ENCODE assay signal across 28 mouse cellular contexts in the genomic region with DNA sequence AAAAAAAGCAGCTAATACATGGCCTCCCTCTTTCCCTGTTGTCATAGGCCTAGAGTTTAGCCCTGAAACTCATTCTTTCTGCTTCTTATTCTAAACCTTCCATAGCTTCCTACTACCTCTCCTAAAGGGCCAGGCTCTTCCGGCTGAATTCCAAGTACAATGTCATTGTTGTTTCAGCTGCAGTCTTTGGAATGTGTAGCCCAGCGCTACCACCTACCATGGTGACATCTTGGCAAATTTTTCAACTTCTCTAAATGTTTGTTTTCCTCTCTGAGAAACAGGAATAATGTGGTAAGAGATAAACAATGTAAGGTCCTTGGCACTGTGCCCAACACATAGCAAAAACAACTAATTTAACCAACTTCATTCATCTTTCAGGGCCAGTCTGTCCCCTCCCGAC. TPM values are rescaled to one million over a fixed set of nuclear protein-coding genes. Genes with fewer than 3 reads are reported as not detected.
DNase-seq lines count a peak whose midpoint lies in the region; ATAC-seq and TF ChIP-seq lines count a peak whose summit lies in the region.
"Had no signal": no experiment of that assay in that cellular context is flagged by ENCODE, and none has a peak within 500 bp of the region (broad histone marks: within the 10 kb centered on the region; RNA-seq: fewer than 3 reads in every experiment).

No protein-coding gene starts in this region.

- no peak overlapping the region for H3K4me3 ChIP-seq in heart, embryonic 10.5 days
- H3K4me3 ChIP-seq in lung, embryonic 16.5 days (ENCODE audit: low read length): no peak overlapping the region
- H3K4me3 ChIP-seq in C2C12 (ENCODE audit: insufficient read depth, poor library complexity, severe bottlenecking): no peak overlapping the region
- H3K4me3 ChIP-seq in embryonic facial prominence, embryonic 14.5 days (ENCODE audit: low read depth, low read length): no peak overlapping the region
- H3K4me3 ChIP-seq: forebrain, embryonic 12.5 days; heart, embryonic 15.5 days; hindbrain, embryonic 13.5 days; intestine, embryonic 15.5 days; limb, embryonic 15.5 days; liver, embryonic 15.5 days; stomach, embryonic 15.5 days had no signal

- H3K79me2 ChIP-seq in C2C12 (ENCODE audit: control insufficient read depth, insufficient read depth): no peaks in the 10 kb centered on the region

- no peaks in the 10 kb centered on the region for H3K4me1 ChIP-seq in heart, embryonic 10.5 days
- H3K4me1 ChIP-seq in lung, embryonic 16.5 days (replicated peaks; ENCODE audit: control insufficient read depth, insufficient read depth, low read length): peaks cover 13% of the 10 kb centered on the region
- 0 out of 2 replicates have a peak, but pooled peaks cover 2% of the 10 kb centered on the region for H3K4me1 ChIP-seq in embryonic facial prominence, embryonic 14.5 days (ENCODE audit: control insufficient read depth, insufficient read depth, low read length)
- H3K4me1 ChIP-seq: liver, embryonic 15.5 days; stomach, embryonic 15.5 days had no signal

- H3K9me3 ChIP-seq in heart, embryonic 10.5 days: no peaks in the 10 kb centered on the region
- no peaks in the 10 kb centered on the region for H3K9me3 ChIP-seq in lung, embryonic 16.5 days (ENCODE audit: control insufficient read depth, low read length)
- H3K9me3 ChIP-seq in embryonic facial prominence, embryonic 14.5 days (ENCODE audit: control insufficient read depth, low read length): no peaks in the 10 kb centered on the region
- H3K9me3 ChIP-seq: forebrain, embryonic 12.5 days; heart, embryonic 15.5 days; hindbrain, embryonic 13.5 days; intestine, embryonic 15.5 days; limb, embryonic 15.5 days; liver, embryonic 15.5 days; stomach, embryonic 15.5 days had no signal

- H3K79me3 ChIP-seq in C2C12 (ENCODE audit: low read depth): no peaks in the 10 kb centered on the region

- no peak overlapping the region for H3K4me2 ChIP-seq in lung, embryonic 16.5 days (ENCODE audit: low read depth, low read length)
- H3K4me2 ChIP-seq in embryonic facial prominence, embryonic 14.5 days (ENCODE audit: low read depth, low read length): no peak overlapping the region
- H3K4me2 ChIP-seq: forebrain, embryonic 12.5 days; heart, embryonic 15.5 days; hindbrain, embryonic 13.5 days; intestine, embryonic 15.5 days; limb, embryonic 15.5 days; liver, embryonic 15.5 days; stomach, embryonic 15.5 days had no signal

- WGBS in heart, embryonic 10.5 days: 51% methylated on average over 3 of the region's 3 CpGs
- WGBS in lung, embryonic 16.5 days: 6% methylated on average over 3 of the region's 3 CpGs
- 52% methylated on average over 3 of the region's 3 CpGs for WGBS in embryonic facial prominence, embryonic 14.5 days

- H3K9ac ChIP-seq in lung, embryonic 16.5 days (ENCODE audit: low read length): no peak overlapping the region
- no peak overlapping the region for H3K9ac ChIP-seq in embryonic facial prominence, embryonic 14.5 days (ENCODE audit: low read depth, low read length)
- H3K9ac ChIP-seq: forebrain, embryonic 12.5 days; heart, embryonic 15.5 days; hindbrain, embryonic 13.5 days; intestine, embryonic 15.5 days; limb, embryonic 15.5 days; liver, embryonic 15.5 days; stomach, embryonic 15.5 days had no signal

- no peaks in the 10 kb centered on the region for H3K27me3 ChIP-seq in heart, embryonic 10.5 days (ENCODE audit: insufficient read depth, poor library complexity, severe bottlenecking)
- H3K27me3 ChIP-seq in lung, embryonic 16.5 days (ENCODE audit: control insufficient read depth, insufficient read depth, low read depth, low read length): peaks cover 4% of the 10 kb centered on the region; the same call in 1 of the 2 replicates
- no peaks in the 10 kb centered on the region for H3K27me3 ChIP-seq in C2C12 (ENCODE audit: control insufficient read depth, insufficient read depth, insufficient read length)
- H3K27me3 ChIP-seq in embryonic facial prominence, embryonic 14.5 days (replicated peaks; ENCODE audit: control insufficient read depth, insufficient read depth, low read length): 0 out of 2 replicates have a peak, but pooled peaks cover 4% of the 10 kb centered on the region
- H3K27me3 ChIP-seq: intestine, embryonic 15.5 days; limb, embryonic 15.5 days; liver, embryonic 15.5 days had no signal

- ATAC-seq in lung, embryonic 16.5 days (ENCODE audit: low read depth): 0 out of 2 replicates have a peak, but pooled peaks have one; percentile 51
- no peak for ATAC-seq in embryonic facial prominence, embryonic 14.5 days (ENCODE audit: low read depth)
- ATAC-seq in megakaryocyte, adult 5-6 weeks (ENCODE audit: poor library complexity, severe bottlenecking): no peak
- ATAC-seq: activated CD4-positive, CD25-positive, alpha-beta regulatory T cell, adult 4 months; intestine, embryonic 15.5 days; midbrain, embryonic 16.5 days had no signal

- TF ChIP-seq CTCF in C2C12 (IDR thresholded peaks at IDR 0.05; ENCODE audit: control insufficient read depth, insufficient read depth, insufficient read length): no peak

- H3K36me3 ChIP-seq in heart, embryonic 10.5 days: no peaks in the 10 kb centered on the region
- no peaks in the 10 kb centered on the region for H3K36me3 ChIP-seq in lung, embryonic 16.5 days (ENCODE audit: control insufficient read depth, insufficient read depth, low read length)
- H3K36me3 ChIP-seq in C2C12 (ENCODE audit: control insufficient read depth, insufficient read depth): no peaks in the 10 kb centered on the region
- H3K36me3 ChIP-seq in embryonic facial prominence, embryonic 14.5 days (ENCODE audit: control insufficient read depth, insufficient read depth, low read length): no peaks in the 10 kb centered on the region
- H3K36me3 ChIP-seq: forebrain, embryonic 12.5 days; heart, embryonic 15.5 days; hindbrain, embryonic 13.5 days; intestine, embryonic 15.5 days; limb, embryonic 15.5 days; liver, embryonic 15.5 days; stomach, embryonic 15.5 days had no signal

- no peak overlapping the region for H3ac ChIP-seq in C2C12 (ENCODE audit: control insufficient read depth, insufficient read length, low read depth)

- DNase-seq in heart, adult 11 months: peak; percentile 49
- DNase-seq in heart, embryonic 10.5 days (ENCODE audit: low spot score): no peak
- DNase-seq in lung, postnatal 14 days: no peak
- peak; percentile 19 for DNase-seq in embryonic facial prominence, embryonic 14.5 days (ENCODE audit: low spot score)
- DNase-seq: adrenal gland, postnatal 10 days; cerebellum, adult 9-10 months; kidney, adult 9 months; kidney, postnatal 36 days; right cerebral cortex, postnatal 25 days; thymus, adult 18-20 months; thymus, postnatal 4 days had no signal

- no peak overlapping the region for H3K27ac ChIP-seq in heart, embryonic 10.5 days
- no peak overlapping the region for H3K27ac ChIP-seq in lung, embryonic 16.5 days (ENCODE audit: low read length)
- no peak overlapping the region for H3K27ac ChIP-seq in embryonic facial prominence, embryonic 14.5 days (replicated peaks; ENCODE audit: low read depth, low read length)
- H3K27ac ChIP-seq: forebrain, embryonic 12.5 days; heart, embryonic 15.5 days; hindbrain, embryonic 13.5 days; intestine, embryonic 15.5 days; limb, embryonic 15.5 days; liver, embryonic 15.5 days; stomach, embryonic 15.5 days had no signal

TF ChIP-seq in C2C12, 6 proteins besides CTCF, POLR2A, EP300 and RAD21:
- TF ChIP-seq MAX (IDR thresholded peaks at IDR 0.05) (no peak), CEBPB (IDR thresholded peaks at IDR 0.05; ENCODE audit: low read depth) (no peak), MYOG (IDR thresholded peaks at IDR 0.05; ENCODE audit: control insufficient read depth, extremely low read depth, insufficient read length) (no peak), FOSL1 (IDR thresholded peaks at IDR 0.05; ENCODE audit: insufficient read depth, low read length, poor library complexity, severe bottlenecking) (no peak), USF1 (IDR thresholded peaks at IDR 0.05; ENCODE audit: low read depth) (no peak), MYOD1 (IDR thresholded peaks at IDR 0.05; ENCODE audit: control insufficient read depth, insufficient read length, low read depth) (peak; percentile 46)
TF ChIP-seq in C2C12: peak in this region for 1.

RNA-seq across cellular contexts. Expression of gene Prlhr, which starts 8.4 kb away (rescaled TPM):
- not detected in 2 replicates for polyA plus RNA-seq in heart, embryonic 10.5 days (2016; fragmentation: Nextera tagmentation; extraction: Ambion mirVana)
- not detected in 2 replicates for polyA plus RNA-seq in lung, embryonic 16.5 days (2015; fragmentation: Nextera tagmentation; extraction: Ambion mirVana)
- polyA plus RNA-seq in C2C12 (2012; fragmentation: generic; extraction: Trizol): not detected
- not detected in 2 replicates for polyA plus RNA-seq in embryonic facial prominence, embryonic 14.5 days (2014; fragmentation: Nextera tagmentation; extraction: Ambion mirVana)
- not detected in 2 replicates for total RNA-seq in megakaryocyte, adult 5-6 weeks (2015)
- total RNA-seq in megakaryocyte, adult 5-6 weeks (2017): not detected in 2 replicates
- total RNA-seq: common myeloid progenitor, adult 5-6 weeks; gastrocnemius, postnatal 4 days; left cerebral cortex, postnatal 36 days; neutrophil, adult 5-6 weeks had no signal
- polyA plus RNA-seq: activated CD4-positive, CD25-positive, alpha-beta regulatory T cell, adult 4 months; forebrain, embryonic 12.5 days; heart, embryonic 15.5 days; intestine, embryonic 15.5 days; limb, embryonic 15.5 days; liver, embryonic 15.5 days; spleen, adult 2 months; stomach, embryonic 15.5 days had no signal

Comparison
In these comparisons a context has a peak if more than half of its experiments do, and no peak if none do; other contexts are left out.
1. DNase-seq: peak in heart, adult 11 months (single experiment) and embryonic facial prominence, embryonic 14.5 days (single experiment); none in heart, embryonic 10.5 days (single experiment) and lung, postnatal 14 days (single experiment).